In the genomic region with DNA sequence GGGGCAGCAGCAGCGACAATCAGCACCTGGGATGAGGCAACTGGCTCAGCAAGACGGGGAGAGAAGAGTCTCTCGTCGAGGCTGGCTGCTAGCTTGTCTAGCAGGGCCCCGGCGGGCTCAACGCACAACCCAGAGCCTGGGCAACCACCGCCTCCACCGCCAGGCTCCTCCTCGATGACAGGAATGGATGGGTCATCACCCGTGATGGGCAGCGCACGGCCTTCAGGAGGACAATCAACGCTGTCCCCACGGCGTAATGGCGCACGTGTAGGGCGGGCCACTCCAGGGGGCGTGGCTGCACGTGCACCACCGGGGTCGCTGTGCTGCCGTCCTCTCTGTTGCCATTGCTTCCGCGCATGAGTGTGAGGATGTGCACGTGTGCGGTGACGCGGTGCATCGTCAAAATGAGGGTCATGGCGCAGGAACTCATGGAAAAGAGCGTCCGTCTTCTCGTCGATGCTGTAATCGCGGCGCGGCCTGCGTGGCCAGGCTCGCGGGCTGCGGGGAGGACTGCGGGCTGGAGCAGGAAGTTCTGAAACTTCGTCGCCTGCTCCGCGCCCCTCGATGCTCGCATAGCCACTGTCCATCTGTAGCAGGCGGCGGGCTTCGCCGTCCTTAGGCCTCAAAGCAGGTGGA, we compare ENCODE assay signal across 8 mouse cellular contexts. TPM values are rescaled to one million over a fixed set of nuclear protein-coding genes. Genes with fewer than 3 reads are reported as not detected.
A peak's percentile ranks its signal among the peaks of the same experiment; 100 is the strongest.
DNase-seq lines count a peak whose midpoint lies in the region; ATAC-seq lines count a peak whose summit lies in the region.

No protein-coding gene starts in this region.

- DNase-seq in adrenal gland, adult (ENCODE audit: inconsistent age in 2 of 2, low spot score in 1 of 2): peak; percentile 71 to 84
- no peak for DNase-seq in adrenal gland, adult 18-20 months (ENCODE audit: low spot score in 2 of 2)
- DNase-seq in left cerebral cortex, postnatal 14 days (ENCODE audit: low spot score in 2 of 2): peak; percentile 76 to 79
- no peak for DNase-seq in left cerebral cortex, adult 11 months (ENCODE audit: low spot score)
- DNase-seq in liver, embryonic 11.5 days (ENCODE audit: low spot score): no peak
- DNase-seq in B cell, adult 2 months: no peak

- H3K4me3 ChIP-seq in forebrain, embryonic 15.5 days: peak overlapping the region; percentile 13
- no peak overlapping the region; the same call in 1 of the 2 replicates for H3K4me3 ChIP-seq in liver, embryonic 11.5 days (ENCODE audit: low read depth, low read length)
- no peak overlapping the region; the same call in 1 of the 2 replicates for H3K4me3 ChIP-seq in stomach, embryonic 16.5 days (replicated peaks; ENCODE audit: low read length)

- H3K4me2 ChIP-seq in forebrain, embryonic 15.5 days (replicated peaks): peak overlapping the region; percentile 17
- peak overlapping the region; percentile 27 for H3K4me2 ChIP-seq in liver, embryonic 11.5 days
- H3K4me2 ChIP-seq in stomach, embryonic 16.5 days (ENCODE audit: low read depth, low read length): 0 out of 2 replicates have a peak overlapping the region, but pooled peaks have one; percentile 5

- intact Hi-C loops in left cerebral cortex, postnatal 14 days (cut with DNase I): no loop called here

- H3K27ac ChIP-seq in forebrain, embryonic 15.5 days (replicated peaks): 0 out of 2 replicates have a peak overlapping the region, but pooled peaks have one; percentile 16
- H3K27ac ChIP-seq in liver, embryonic 11.5 days (ENCODE audit: low read depth, low read length): no peak overlapping the region
- H3K27ac ChIP-seq in stomach, embryonic 16.5 days (ENCODE audit: low read length): 0 out of 2 replicates have a peak overlapping the region, but pooled peaks have one; percentile 46

- H3K9me3 ChIP-seq in forebrain, embryonic 15.5 days: no peaks in the 10 kb centered on the region
- no peaks in the 10 kb centered on the region for H3K9me3 ChIP-seq in liver, embryonic 11.5 days (ENCODE audit: control insufficient read depth, low read length)
- H3K9me3 ChIP-seq in stomach, embryonic 16.5 days (replicated peaks; ENCODE audit: control insufficient read depth, low read length): no peaks in the 10 kb centered on the region

- H3K9ac ChIP-seq in forebrain, embryonic 15.5 days (replicated peaks): peak overlapping the region; percentile 17; the same call in 1 of the 2 replicates
- H3K9ac ChIP-seq in liver, embryonic 11.5 days (ENCODE audit: low read depth, low read length): no peak overlapping the region
- H3K9ac ChIP-seq in stomach, embryonic 16.5 days (ENCODE audit: low read length): no peak overlapping the region; the same call in 1 of the 2 replicates

- H3K27me3 ChIP-seq in forebrain, embryonic 15.5 days: no peaks in the 10 kb centered on the region
- peaks cover 10% of the 10 kb centered on the region for H3K27me3 ChIP-seq in liver, embryonic 11.5 days (replicated peaks; ENCODE audit: control insufficient read depth, insufficient read depth, low read length)
- no peaks in the 10 kb centered on the region for H3K27me3 ChIP-seq in stomach, embryonic 16.5 days (ENCODE audit: control insufficient read depth, insufficient read depth, low read length)

- H3K4me1 ChIP-seq in forebrain, embryonic 15.5 days: peaks cover 25% of the 10 kb centered on the region
- H3K4me1 ChIP-seq in liver, embryonic 11.5 days (replicated peaks; ENCODE audit: control insufficient read depth, insufficient read depth, low read length): peaks cover 11% of the 10 kb centered on the region
- H3K4me1 ChIP-seq in stomach, embryonic 16.5 days (ENCODE audit: control insufficient read depth, insufficient read depth, low read length): peaks cover 13% of the 10 kb centered on the region

- ATAC-seq in forebrain, embryonic 15.5 days (replicated peaks): peak; percentile 36; the same call in 1 of the 2 replicates
- 0 out of 2 replicates have a peak, but pooled peaks have one; percentile 25 for ATAC-seq in liver, embryonic 11.5 days (replicated peaks; ENCODE audit: low FRiP score)
- ATAC-seq in stomach, embryonic 16.5 days (ENCODE audit: insufficient read depth, low FRiP score): no peak

- H3K36me3 ChIP-seq in forebrain, embryonic 15.5 days: peaks cover 87% of the 10 kb centered on the region
- H3K36me3 ChIP-seq in liver, embryonic 11.5 days (ENCODE audit: control insufficient read depth, insufficient read depth, low read length): peaks cover 48% of the 10 kb centered on the region
- peaks cover 23% of the 10 kb centered on the region for H3K36me3 ChIP-seq in stomach, embryonic 16.5 days (ENCODE audit: control insufficient read depth, insufficient read depth, low read length)

- 17% methylated on average over 55 of the region's 55 CpGs for WGBS in forebrain, embryonic 15.5 days
- 27% methylated on average over 54 of the region's 55 CpGs for WGBS in liver, embryonic 11.5 days
- WGBS in stomach, embryonic 16.5 days: 26% methylated on average over 55 of the region's 55 CpGs

RNA-seq across cellular contexts. Expression of a gene that starts 7.0 kb away (rescaled TPM):
- 1,000 to 10,000 TPM in 1 of 2 experiments, 100 to 1,000 TPM in 1; 593 to 1,133 TPM for total RNA-seq in adrenal gland, adult 18-20 months (2021)
- 100 to 1,000 TPM; 403 to 424 TPM for total RNA-seq in left cerebral cortex, postnatal 14 days (2021)
- 437 and 444 TPM in 2 replicates for polyA plus RNA-seq in forebrain, embryonic 15.5 days (2015; fragmentation: Nextera tagmentation; extraction: Ambion mirVana)
- 482 and 514 TPM in 2 replicates for polyA plus RNA-seq in liver, embryonic 11.5 days (2014; fragmentation: Nextera tagmentation; extraction: Ambion mirVana)
- 536 and 594 TPM in 2 replicates for polyA plus RNA-seq in stomach, embryonic 16.5 days (2015; fragmentation: Nextera tagmentation; extraction: Ambion mirVana)

RNA-seq across cellular contexts. Expression of a gene that starts 9.2 kb away (rescaled TPM):
- 100 to 1,000 TPM; 129 to 266 TPM for total RNA-seq in adrenal gland, adult 18-20 months (2021)
- total RNA-seq in left cerebral cortex, postnatal 14 days (2021): 100 to 1,000 TPM; 437 to 473 TPM
- 29.7 and 39.5 TPM in 2 replicates for polyA plus RNA-seq in forebrain, embryonic 15.5 days (2015; fragmentation: Nextera tagmentation; extraction: Ambion mirVana)
- 2.8 and 3.1 TPM in 2 replicates for polyA plus RNA-seq in liver, embryonic 11.5 days (2014; fragmentation: Nextera tagmentation; extraction: Ambion mirVana)
- polyA plus RNA-seq in stomach, embryonic 16.5 days (2015; fragmentation: Nextera tagmentation; extraction: Ambion mirVana): 3.1 and 3.9 TPM in 2 replicates

RNA-seq across cellular contexts. Expression of a gene that starts 15.8 kb away (rescaled TPM):
- total RNA-seq in adrenal gland, adult 18-20 months (2021): 100 to 1,000 TPM; 154 to 158 TPM
- 10 to 100 TPM; 86.2 to 90.8 TPM for total RNA-seq in left cerebral cortex, postnatal 14 days (2021)
- polyA plus RNA-seq in forebrain, embryonic 15.5 days (2015; fragmentation: Nextera tagmentation; extraction: Ambion mirVana): 20.3 and 21.5 TPM in 2 replicates
- 25.1 and 33.5 TPM in 2 replicates for polyA plus RNA-seq in liver, embryonic 11.5 days (2014; fragmentation: Nextera tagmentation; extraction: Ambion mirVana)
- polyA plus RNA-seq in stomach, embryonic 16.5 days (2015; fragmentation: Nextera tagmentation; extraction: Ambion mirVana): 14.5 and 14.8 TPM in 2 replicates

RNA-seq across cellular contexts. Expression of a gene that starts 16.6 kb away (rescaled TPM):
- 10 to 100 TPM; 64.8 to 82.0 TPM for total RNA-seq in adrenal gland, adult 18-20 months (2021)
- total RNA-seq in left cerebral cortex, postnatal 14 days (2021): 10 to 100 TPM; 94.0 to 96.3 TPM
- polyA plus RNA-seq in forebrain, embryonic 15.5 days (2015; fragmentation: Nextera tagmentation; extraction: Ambion mirVana): 33.0 and 34.9 TPM in 2 replicates
- polyA plus RNA-seq in liver, embryonic 11.5 days (2014; fragmentation: Nextera tagmentation; extraction: Ambion mirVana): 19.2 and 20.1 TPM in 2 replicates
- 7.8 and 9.8 TPM in 2 replicates for polyA plus RNA-seq in stomach, embryonic 16.5 days (2015; fragmentation: Nextera tagmentation; extraction: Ambion mirVana)

RNA-seq across cellular contexts. Expression of a gene that starts 26.1 kb away (rescaled TPM):
- 10 to 100 TPM; 31.0 to 41.4 TPM for total RNA-seq in adrenal gland, adult 18-20 months (2021)
- total RNA-seq in left cerebral cortex, postnatal 14 days (2021): 10 to 100 TPM; 19.2 to 19.3 TPM
- polyA plus RNA-seq in forebrain, embryonic 15.5 days (2015; fragmentation: Nextera tagmentation; extraction: Ambion mirVana): 13.4 TPM in 2 replicates
- 17.7 and 19.2 TPM in 2 replicates for polyA plus RNA-seq in liver, embryonic 11.5 days (2014; fragmentation: Nextera tagmentation; extraction: Ambion mirVana)
- 17.2 and 19.0 TPM in 2 replicates for polyA plus RNA-seq in stomach, embryonic 16.5 days (2015; fragmentation: Nextera tagmentation; extraction: Ambion mirVana)

Comparison
In these comparisons a context has a peak if more than half of its experiments do, and no peak if none do; other contexts are left out.
1. DNase-seq: peak in adrenal gland, adult (2 of 2) and left cerebral cortex, postnatal 14 days (2 of 2); none in adrenal gland, adult 18-20 months (0 of 2), left cerebral cortex, adult 11 months (single experiment), liver, embryonic 11.5 days (single experiment) and B cell, adult 2 months (0 of 2).
2. Peak in every context shown above with its lines, with median percentiles within 50 percentile points of each other: H3K4me2 ChIP-seq.